Mouse (Mus musculus): Measurements from ENCODE around the gene Fkbp2.
A peak's percentile ranks its signal among the peaks of the same experiment; 100 is the strongest.
"Not testable (repeated sequence)": the region's sequence is repeated elsewhere in the genome, so short reads cannot be mapped to it uniquely, and the experiment has no call there.

Fkbp2 gene

GRCm38 (mm10) chr19:6991166-6991565 is 10.9 kb upstream of the Fkbp2 start:
- DNase-seq (ENCODE audit: low spot score), result not testable (repeated sequence)

DNA sequence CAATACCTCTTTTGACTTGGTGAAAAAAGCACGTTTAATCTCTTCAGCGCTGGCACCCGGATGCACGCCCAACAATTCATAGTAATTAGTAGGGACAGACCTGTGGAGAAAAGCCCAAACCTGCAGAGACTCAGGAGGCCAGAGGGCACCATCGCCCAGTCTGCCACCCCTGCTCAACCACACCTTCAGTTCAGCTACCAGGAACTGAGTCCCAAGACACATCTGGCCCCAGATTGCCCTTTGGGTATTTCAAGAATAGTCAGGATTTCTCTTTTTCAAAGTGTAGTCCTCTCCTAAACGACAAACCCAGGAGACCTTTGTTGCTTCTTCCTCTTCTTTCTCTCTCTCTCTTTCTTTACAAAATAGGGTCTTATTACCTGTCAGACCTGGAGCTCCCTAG is 10.4 kb upstream of the Fkbp2 start:
- DNase-seq (ENCODE audit: low spot score), result no peak

DNA sequence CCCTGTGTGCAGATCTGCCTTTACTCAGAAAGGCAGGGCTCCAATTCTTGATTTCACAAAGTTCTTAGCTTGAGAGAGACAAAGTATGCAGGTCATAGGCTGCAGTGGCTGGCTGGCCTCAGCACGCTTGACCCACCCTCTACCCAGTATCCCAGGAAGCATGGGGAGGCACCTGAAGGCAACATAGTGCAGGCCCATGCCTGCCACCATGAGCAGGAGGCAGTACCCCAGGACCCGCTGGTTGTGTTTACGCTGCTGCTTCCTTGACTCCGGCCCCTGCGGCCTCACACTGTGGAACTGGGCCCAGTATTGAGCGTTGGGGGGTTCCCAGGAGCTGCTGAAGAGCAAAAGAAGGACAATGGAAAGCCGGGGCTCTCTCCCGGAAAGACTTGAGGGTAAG is 8.9 kb upstream of the Fkbp2 start:
- no peak for DNase-seq (ENCODE audit: low spot score)

- no peak for DNase-seq (ENCODE audit: low spot score)
Observed at GRCm38 (mm10) chr19:6987904-6988285, 7.6 kb upstream of the Fkbp2 start.

DNA sequence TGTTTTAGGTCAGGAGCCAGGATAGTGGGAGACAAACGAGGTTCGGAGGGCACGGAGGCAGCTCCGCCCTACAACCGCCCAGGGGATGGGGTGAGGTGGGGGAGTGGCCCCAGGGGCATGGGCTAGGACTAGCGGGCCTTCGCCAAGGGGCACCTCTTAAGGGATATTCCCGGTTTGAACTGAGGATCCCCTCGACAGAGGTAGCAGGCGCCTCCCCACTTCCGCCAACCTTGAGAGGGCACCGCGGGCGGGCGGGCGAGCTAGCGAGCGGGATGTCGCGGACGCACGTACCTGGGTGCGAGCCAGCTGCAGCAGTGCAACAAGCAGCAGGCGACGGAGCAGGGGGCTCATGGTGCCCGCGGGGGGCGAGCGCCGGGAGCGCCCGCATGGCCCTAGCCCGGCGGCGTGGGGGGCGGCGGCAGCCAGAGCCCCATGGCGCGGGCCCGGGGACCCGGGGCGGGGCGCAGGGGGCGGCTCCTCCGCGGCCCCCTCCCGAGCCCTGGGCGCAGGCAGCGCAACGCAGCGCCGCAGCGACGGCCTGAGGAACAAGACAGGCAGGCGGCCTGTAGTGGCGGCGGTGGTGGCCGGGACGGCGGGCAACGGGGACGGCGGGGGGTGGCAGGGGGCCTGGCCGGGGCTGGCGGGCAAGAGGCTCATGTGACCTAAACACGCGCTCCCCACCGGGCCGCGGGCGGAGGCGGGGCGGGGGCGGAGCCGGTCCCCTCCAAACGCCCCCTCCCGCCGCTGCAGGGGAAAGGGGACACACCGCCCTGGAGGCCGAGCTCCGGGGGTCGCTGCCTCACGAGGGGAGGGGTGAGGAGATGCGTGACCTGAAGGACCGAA is 7.0 kb upstream of the Fkbp2 start, which contains the start of gene Vegfb:
Vegfb (minus strand) TSS at position 591 of the 843 bp plus-strand sequence.
- DNase-seq (ENCODE audit: low spot score), result peak; percentile 83

- no peak for DNase-seq (ENCODE audit: low spot score)
Observed at GRCm38 (mm10) chr19:6985951-6986708, 5.8 kb upstream of the Fkbp2 start.

- DNase-seq (ENCODE audit: low spot score), result no peak
Observed at GRCm38 (mm10) chr19:6985300-6985699, 5.0 kb upstream of the Fkbp2 start.

- no peak for DNase-seq (ENCODE audit: low spot score)
Observed at GRCm38 (mm10) chr19:6983621-6984020, 3.3 kb upstream of the Fkbp2 start.

- no peak for DNase-seq (ENCODE audit: low spot score)
Observed at GRCm38 (mm10) chr19:6981465-6981864, 1.2 kb upstream of the Fkbp2 start.

GRCm38 (mm10) chr19:6979486-6980380 is 568 bp downstream of the Fkbp2 start:
- peak; percentile 100 for DNase-seq (ENCODE audit: low spot score)

- peak; percentile 70 for DNase-seq (ENCODE audit: low spot score)
Observed at GRCm38 (mm10) chr19:6979001-6979479, 1.3 kb downstream of the Fkbp2 start.

DNA sequence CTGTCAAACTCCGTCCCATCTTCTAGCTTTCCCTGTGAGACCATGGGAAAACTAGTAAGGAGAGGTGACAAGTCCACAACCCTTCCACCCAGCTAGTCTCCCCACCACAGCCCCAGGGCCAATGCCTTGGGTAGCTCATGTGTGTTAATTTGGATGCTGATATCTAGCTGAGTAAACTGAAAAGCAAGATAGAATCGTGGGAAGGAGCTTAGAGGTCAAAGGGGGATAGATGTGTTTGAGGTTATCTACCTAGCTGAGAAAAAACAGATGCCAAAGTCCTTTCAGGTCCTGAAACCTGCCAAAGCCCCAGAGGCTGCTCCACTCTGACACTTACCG is 1.7 kb downstream of the Fkbp2 start:
- DNase-seq (ENCODE audit: low spot score), result no peak

- no peak for DNase-seq (ENCODE audit: low spot score)
Observed at GRCm38 (mm10) chr19:6977759-6978638, 2.3 kb downstream of the Fkbp2 start.

- DNase-seq (ENCODE audit: low spot score), result peak; percentile 65
Observed at GRCm38 (mm10) chr19:6975537-6976521, 4.5 kb downstream of the Fkbp2 start, which contains the start of gene Plcb3. Gene Plcb3 (minus strand): TSS chr19:6976470.

DNA sequence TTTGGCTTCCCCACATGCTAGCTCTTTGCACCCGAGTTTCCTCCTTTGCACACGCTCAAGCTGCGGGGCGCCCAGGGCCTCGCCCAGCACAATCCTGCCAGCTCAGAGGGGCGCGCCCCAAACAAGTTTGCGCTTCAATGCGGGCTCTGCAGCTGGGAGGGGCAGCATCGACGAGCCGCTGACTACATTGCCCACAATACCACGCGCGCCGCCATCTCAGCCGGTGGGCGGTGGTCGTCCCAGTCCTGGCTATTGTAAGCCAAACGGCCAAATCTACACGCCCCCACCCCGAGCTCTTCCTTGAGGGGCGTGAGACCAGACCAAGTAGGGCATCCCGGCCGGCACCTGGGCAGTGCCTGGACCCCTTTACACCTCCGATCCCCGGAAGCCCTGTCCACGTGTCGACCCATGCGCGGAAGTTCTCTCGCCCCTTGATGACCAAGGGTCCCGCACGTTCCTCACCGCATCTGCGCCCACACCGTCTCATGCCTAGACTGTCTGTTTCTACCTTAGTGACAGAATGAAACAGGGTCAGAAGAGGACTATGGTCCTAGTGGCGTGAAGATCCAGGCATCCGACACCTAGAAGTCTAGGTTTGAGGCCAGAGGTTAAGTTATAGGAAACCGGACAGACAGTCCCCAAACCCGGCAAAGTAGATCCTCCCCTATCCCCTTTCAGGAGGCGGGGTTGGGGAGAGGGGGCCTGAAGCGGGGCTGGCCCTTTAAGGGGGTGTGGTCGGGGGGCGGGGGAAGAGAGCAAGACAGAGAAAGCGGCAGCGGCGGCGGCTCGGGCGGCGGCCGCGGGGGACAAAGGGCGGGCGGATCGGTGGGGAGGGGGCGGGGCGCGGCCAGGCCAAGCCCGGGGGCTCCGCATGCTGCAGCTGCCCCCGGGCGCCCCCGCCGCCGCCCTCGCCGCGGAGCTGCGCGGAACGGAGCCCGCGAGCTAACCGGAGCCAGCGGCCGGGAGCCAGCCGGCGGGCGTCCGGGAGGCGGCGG is 5.8 kb downstream of the Fkbp2 start, which contains the start of gene Ppp1r14b:
Ppp1r14b (plus strand) TSS at position 758 of the 995 bp plus-strand sequence.
- DNase-seq (ENCODE audit: low spot score), result peak; percentile 94

DNA sequence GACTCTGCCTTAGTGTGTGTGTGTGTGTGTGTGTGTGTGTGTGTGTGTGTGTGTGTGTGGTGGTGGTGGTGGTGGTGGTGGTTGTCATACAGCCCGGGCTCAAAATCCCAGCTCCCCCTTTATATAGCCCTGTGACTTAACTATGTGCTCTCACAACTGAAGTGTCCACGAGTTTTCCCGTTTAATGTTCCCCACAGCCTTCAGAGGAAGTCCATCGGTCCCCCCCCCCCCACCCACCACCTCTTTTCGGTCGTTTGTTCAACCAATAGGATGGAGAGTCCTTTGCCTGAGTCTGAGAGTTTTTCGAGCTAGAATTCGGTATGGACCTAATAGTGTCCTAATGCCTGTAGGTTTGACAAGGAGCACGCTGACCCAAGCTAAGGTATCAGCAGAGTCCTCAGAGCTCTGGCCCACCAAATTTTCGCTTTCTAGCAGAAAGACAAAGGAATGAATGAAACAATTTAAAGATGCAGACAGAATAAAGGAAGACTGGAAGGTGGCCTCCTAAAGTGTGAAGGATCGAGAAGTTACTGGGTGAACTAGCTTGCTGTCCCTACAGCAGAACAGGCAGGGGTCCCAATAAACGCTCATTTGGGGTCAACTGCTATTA is 6.6 kb downstream of the Fkbp2 start:
- DNase-seq (ENCODE audit: low spot score), result no peak

- no peak for DNase-seq (ENCODE audit: low spot score)
Observed at GRCm38 (mm10) chr19:6972247-6972917, 7.9 kb downstream of the Fkbp2 start.

All from yolk sac, embryonic 10.5 days (tissue).